Mouse (Mus musculus): ENCODE measurements around the gene Aqp12.
"Not testable (repeated sequence)": the region's sequence is repeated elsewhere in the genome, so short reads cannot be mapped to it uniquely, and the experiment has no call there.

Aqp12 gene

GRCm38 (mm10) chr1:93006061-93006460 lies at the start of gene Aqp12:
Aqp12 (plus strand) TSS chr1:93006334.
- DNase-seq (ENCODE audit: low read depth): no peak

- DNase-seq (ENCODE audit: low read depth): peak; percentile 28
Observed at GRCm38 (mm10) chr1:92956571-92957335, 49.4 kb upstream of the Aqp12 start.

GRCm38 (mm10) chr1:92958999-92959398 lies 47.1 kb upstream of the Aqp12 start:
- no peak for DNase-seq (ENCODE audit: low read depth)

GRCm38 (mm10) chr1:92970791-92971190 lies 35.3 kb upstream of the Aqp12 start:
- not testable (repeated sequence) for DNase-seq (ENCODE audit: low read depth)

GRCm38 (mm10) chr1:92971879-92972795 lies 34.0 kb upstream of the Aqp12 start:
- no peak for DNase-seq (ENCODE audit: low read depth)

GRCm38 (mm10) chr1:92972854-92973253 lies 33.3 kb upstream of the Aqp12 start:
- DNase-seq (ENCODE audit: low read depth): no peak

- no peak for DNase-seq (ENCODE audit: low read depth)
Observed at GRCm38 (mm10) chr1:92976141-92976566, 30.0 kb upstream of the Aqp12 start.

- DNase-seq (ENCODE audit: low read depth): no peak
Observed at GRCm38 (mm10) chr1:92978645-92979044, 27.5 kb upstream of the Aqp12 start.

GRCm38 (mm10) chr1:92979073-92979602 lies 27.0 kb upstream of the Aqp12 start:
- DNase-seq (ENCODE audit: low read depth): no peak

- no peak for DNase-seq (ENCODE audit: low read depth)
Observed at GRCm38 (mm10) chr1:92981056-92981845, 24.9 kb upstream of the Aqp12 start.

GRCm38 (mm10) chr1:92982931-92983605 lies 23.1 kb upstream of the Aqp12 start:
- DNase-seq (ENCODE audit: low read depth): no peak

- DNase-seq (ENCODE audit: low read depth): no peak
Observed at GRCm38 (mm10) chr1:92984999-92985398, 21.1 kb upstream of the Aqp12 start.

GRCm38 (mm10) chr1:92988894-92989293 lies 17.2 kb upstream of the Aqp12 start:
- DNase-seq (ENCODE audit: low read depth): no peak

GRCm38 (mm10) chr1:92989891-92990290 lies 16.2 kb upstream of the Aqp12 start:
- DNase-seq (ENCODE audit: low read depth): no peak

GRCm38 (mm10) chr1:92992214-92992855 lies 13.8 kb upstream of the Aqp12 start:
- no peak for DNase-seq (ENCODE audit: low read depth)

- DNase-seq (ENCODE audit: low read depth): no peak
Observed at GRCm38 (mm10) chr1:92992880-92993279, 13.3 kb upstream of the Aqp12 start.

- DNase-seq (ENCODE audit: low read depth): no peak
Observed at GRCm38 (mm10) chr1:93009196-93009595, 3.1 kb downstream of the Aqp12 start.

- DNase-seq (ENCODE audit: low read depth): peak; percentile 23
Observed at GRCm38 (mm10) chr1:93010731-93011130, 4.6 kb downstream of the Aqp12 start.

- DNase-seq (ENCODE audit: low read depth): no peak
Observed at GRCm38 (mm10) chr1:93012103-93012585, 6.0 kb downstream of the Aqp12 start.

GRCm38 (mm10) chr1:93013367-93013766 lies 7.2 kb downstream of the Aqp12 start:
- no peak for DNase-seq (ENCODE audit: low read depth)

- peak; percentile 55 for DNase-seq (ENCODE audit: low read depth)
Observed at GRCm38 (mm10) chr1:93014460-93014859, 8.3 kb downstream of the Aqp12 start.
